25 mouse cellular contexts compared by ENCODE assay signal in genomic region chr8:91326018-91326417, GRCm38 (mm10). TPM values are rescaled to one million over a fixed set of nuclear protein-coding genes. Genes with fewer than 3 reads are reported as not detected.
DNase-seq lines count a peak whose midpoint lies in the region; ATAC-seq lines count a peak whose summit lies in the region.
"Had no signal": no experiment of that assay in that cellular context is flagged by ENCODE, and none has a peak within 500 bp of the region (broad histone marks: within the 10 kb centered on the region; RNA-seq: fewer than 3 reads in every experiment).

No protein-coding gene starts in this region.

- DNase-seq in midbrain, embryonic 11.5 days (ENCODE audit: low spot score, missing footprints) = peak; percentile 51
- DNase-seq in right cerebral cortex, postnatal 25 days = no peak
- DNase-seq in lung, postnatal 4 days = no peak
- DNase-seq: adrenal gland, postnatal 14 days; cerebellum, adult 11 months; cerebellum, adult 9-10 months; cerebellum, postnatal 36 days; gastrocnemius, postnatal 25 days; heart, adult 2 months; kidney, adult 2 months; liver, embryonic 13.5 days; lung, adult 18-20 months; thymus, postnatal 25 days had no signal

- H3K36me3 ChIP-seq in midbrain, embryonic 11.5 days (ENCODE audit: control insufficient read depth, insufficient read depth, low read length) = no peaks in the 10 kb centered on the region
- H3K36me3 ChIP-seq in midbrain, embryonic 16.5 days (ENCODE audit: control insufficient read depth, insufficient read depth, low read length) = no peaks in the 10 kb centered on the region

- H3K4me3 ChIP-seq in midbrain, embryonic 11.5 days (ENCODE audit: low read depth, low read length) = no peak overlapping the region
- H3K4me3 ChIP-seq in midbrain, embryonic 16.5 days (ENCODE audit: low read depth, low read length) = no peak overlapping the region
- H3K4me3 ChIP-seq: heart, adult 2 months; heart, embryonic 12.5 days; limb, embryonic 10.5 days; limb, embryonic 15.5 days; liver, embryonic 13.5 days; midbrain, embryonic 13.5 days; stomach, embryonic 15.5 days had no signal

- no peak for ATAC-seq in midbrain, embryonic 11.5 days (ENCODE audit: low FRiP score)
- ATAC-seq in midbrain, embryonic 16.5 days = no peak
- peak; percentile 54 for ATAC-seq in activated CD4-positive, CD25-positive, alpha-beta regulatory T cell, adult 4 months
- peak; percentile 95 for ATAC-seq in megakaryocyte, adult 5-6 weeks (ENCODE audit: poor library complexity, severe bottlenecking)
- no peak for ATAC-seq in megakaryocyte-erythroid progenitor cell, adult 5-6 weeks (replicated peaks; ENCODE audit: low FRiP score, low TSS enrichment, poor library complexity, severe bottlenecking)
- ATAC-seq: forebrain, embryonic 14.5 days; lung, postnatal 0 days; midbrain, embryonic 13.5 days had no signal

- H3K4me1 ChIP-seq in midbrain, embryonic 11.5 days (ENCODE audit: control insufficient read depth, insufficient read depth, low read length) = peaks cover 15% of the 10 kb centered on the region
- peaks cover 26% of the 10 kb centered on the region for H3K4me1 ChIP-seq in midbrain, embryonic 16.5 days (ENCODE audit: control insufficient read depth, insufficient read depth, low read length)

- H3K4me2 ChIP-seq in midbrain, embryonic 11.5 days = no peak overlapping the region
- no peak overlapping the region for H3K4me2 ChIP-seq in midbrain, embryonic 16.5 days (ENCODE audit: low read length)
- H3K4me2 ChIP-seq: heart, embryonic 12.5 days; hindbrain, embryonic 14.5 days; limb, embryonic 15.5 days; liver, embryonic 13.5 days; midbrain, embryonic 13.5 days; stomach, embryonic 15.5 days had no signal

- H3K27ac ChIP-seq in midbrain, embryonic 11.5 days (ENCODE audit: low read depth, low read length) = no peak overlapping the region
- H3K27ac ChIP-seq in midbrain, embryonic 16.5 days (ENCODE audit: low read length) = no peak overlapping the region
- H3K27ac ChIP-seq: heart, adult 2 months; hindbrain, embryonic 14.5 days; limb, embryonic 10.5 days; limb, embryonic 15.5 days; liver, embryonic 13.5 days; midbrain, embryonic 13.5 days; stomach, embryonic 15.5 days had no signal

- H3K9ac ChIP-seq in midbrain, embryonic 11.5 days (ENCODE audit: low read length) = no peak overlapping the region
- no peak overlapping the region for H3K9ac ChIP-seq in midbrain, embryonic 16.5 days (ENCODE audit: low read depth, low read length)
- H3K9ac ChIP-seq: heart, embryonic 12.5 days; hindbrain, embryonic 14.5 days; limb, embryonic 15.5 days; liver, embryonic 13.5 days; midbrain, embryonic 13.5 days; stomach, embryonic 15.5 days had no signal

- no peaks in the 10 kb centered on the region for H3K27me3 ChIP-seq in midbrain, embryonic 11.5 days (ENCODE audit: control insufficient read depth, insufficient read depth, low read length)
- H3K27me3 ChIP-seq in midbrain, embryonic 16.5 days (ENCODE audit: control insufficient read depth, insufficient read depth, low read depth, low read length) = no peaks in the 10 kb centered on the region
- H3K27me3 ChIP-seq: heart, embryonic 12.5 days; limb, embryonic 15.5 days; liver, embryonic 13.5 days; midbrain, embryonic 13.5 days; stomach, embryonic 15.5 days had no signal

- H3K9me3 ChIP-seq in midbrain, embryonic 11.5 days (ENCODE audit: control insufficient read depth, low read length) = no peaks in the 10 kb centered on the region
- H3K9me3 ChIP-seq in midbrain, embryonic 16.5 days (replicated peaks; ENCODE audit: control insufficient read depth, low read length, poor library complexity, severe bottlenecking) = no peaks in the 10 kb centered on the region
- H3K9me3 ChIP-seq: heart, embryonic 12.5 days; limb, embryonic 10.5 days; limb, embryonic 15.5 days; liver, embryonic 13.5 days; midbrain, embryonic 13.5 days; stomach, embryonic 15.5 days had no signal

- 80% methylated on average over 3 of the region's 3 CpGs for WGBS in midbrain, embryonic 11.5 days
- WGBS in midbrain, embryonic 16.5 days = 79% methylated on average over 3 of the region's 3 CpGs

RNA-seq across cellular contexts. Expression of gene Fto, which starts 12.7 kb away (rescaled TPM):
- polyA plus RNA-seq in midbrain, embryonic 11.5 days (2014; fragmentation: Nextera tagmentation; extraction: Ambion mirVana) = 105 and 110 TPM in 2 replicates
- 171 and 177 TPM in 2 replicates for polyA plus RNA-seq in midbrain, embryonic 16.5 days (2015; fragmentation: Nextera tagmentation; extraction: Ambion mirVana)
- polyA plus RNA-seq in activated CD4-positive, CD25-positive, alpha-beta regulatory T cell, adult 4 months (2017; shearing (Covaris generic)) = 10 to 100 TPM; 58.0 to 63.8 TPM
- 28.9 and 33.6 TPM in 2 replicates for total RNA-seq in megakaryocyte, adult 5-6 weeks (2015)
- 13.8 and 14.0 TPM in 2 replicates for total RNA-seq in megakaryocyte, adult 5-6 weeks (2017)
- total RNA-seq in megakaryocyte-erythroid progenitor cell, adult 5-6 weeks (2014; fragmentation: Nextera tagmentation) = 52.5 and 53.8 TPM in 2 replicates
- 22.2 and 24.6 TPM in 2 replicates for total RNA-seq in megakaryocyte-erythroid progenitor cell, adult 5-6 weeks (2017)

RNA-seq across cellular contexts. Expression of gene Rpgrip1l, which starts 13.0 kb away (rescaled TPM):
- polyA plus RNA-seq in midbrain, embryonic 11.5 days (2014; fragmentation: Nextera tagmentation; extraction: Ambion mirVana) = 13.9 and 16.9 TPM in 2 replicates
- polyA plus RNA-seq in midbrain, embryonic 16.5 days (2015; fragmentation: Nextera tagmentation; extraction: Ambion mirVana) = 9.8 and 11.6 TPM in 2 replicates
- polyA plus RNA-seq in activated CD4-positive, CD25-positive, alpha-beta regulatory T cell, adult 4 months (2017; shearing (Covaris generic)) = 1 to 10 TPM in 1 of 2 experiments, under 1 TPM in 1; 0.42 to 1.9 TPM
- 3.5 and 7.1 TPM in 2 replicates for total RNA-seq in megakaryocyte, adult 5-6 weeks (2015)
- 3.9 TPM in 2 replicates for total RNA-seq in megakaryocyte, adult 5-6 weeks (2017)
- total RNA-seq in megakaryocyte-erythroid progenitor cell, adult 5-6 weeks (2014; fragmentation: Nextera tagmentation) = 5.1 and 5.5 TPM in 2 replicates
- 8.6 and 9.1 TPM in 2 replicates for total RNA-seq in megakaryocyte-erythroid progenitor cell, adult 5-6 weeks (2017)

Comparison
In these comparisons a context has a peak if more than half of its experiments do, and no peak if none do; other contexts are left out.
1. ATAC-seq: peak in activated CD4-positive, CD25-positive, alpha-beta regulatory T cell, adult 4 months (single experiment) and megakaryocyte, adult 5-6 weeks (single experiment); none in midbrain, embryonic 11.5 days (single experiment), midbrain, embryonic 16.5 days (single experiment) and megakaryocyte-erythroid progenitor cell, adult 5-6 weeks (single experiment).